Mouse (Mus musculus) G1E (cell line): ENCODE results near the gene Rcan1.

ENCODE experiments used
- CTCF ChIP-seq: IDR thresholded peaks from 2 replicates; pipeline ENCODE4 v1.5.1; 2012; ENCODE audit warnings: low read depth, low read length, inconsistent platforms, mixed read lengths
- GATA1 ChIP-seq: IDR thresholded peaks from 2 replicates; pipeline ENCODE4 v1.6.1; 2012; ENCODE audit warnings: borderline replicate concordance, low read length, inconsistent platforms, mixed read lengths
- POLR2AphosphoS5 ChIP-seq: IDR thresholded peaks from 2 replicates; pipeline ENCODE4 v1.6.1; 2012; ENCODE audit warnings: low read depth, low read length, inconsistent platforms; ENCODE audit not compliant: insufficient replicate concordance
- TAL1 ChIP-seq: conservative IDR thresholded peaks from 2 replicates; pipeline ENCODE4 v1.6.1; 2012; ENCODE audit warnings: low read depth, low read length, inconsistent platforms, mixed read lengths

DNA sequence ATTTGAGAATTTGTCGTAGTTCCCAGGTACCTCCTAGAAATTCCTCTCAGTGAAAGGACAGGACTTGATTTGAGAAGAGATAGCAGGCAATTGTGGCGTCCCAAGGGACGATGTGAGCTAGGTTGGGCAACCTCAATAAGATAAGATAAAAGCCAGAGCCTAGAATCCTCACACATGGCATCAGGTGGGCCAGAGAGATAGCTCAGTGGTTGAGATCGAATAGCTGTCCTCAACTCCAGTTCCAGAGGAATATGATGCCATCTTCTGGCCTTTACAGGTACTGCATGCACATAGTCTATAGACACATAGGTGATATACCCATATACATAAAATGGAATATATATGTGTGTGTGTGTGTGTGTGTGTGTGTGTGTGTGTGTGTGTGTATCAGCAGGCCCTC is 16.8 kb upstream of the Rcan1 start:
- TF ChIP-seq TAL1: peak; percentile 74
- TF ChIP-seq CTCF: peak; percentile 67
- no peak for TF ChIP-seq GATA1
- no peak for TF ChIP-seq POLR2AphosphoS5
